Mouse (Mus musculus): ENCODE measurements around the gene Ssu72.
A peak's percentile ranks its signal among the peaks of the same experiment; 100 is the strongest.

The Ssu72 gene

GRCm38 (mm10) chr4:155759862-155760612 is 55.4 kb downstream of the Ssu72 start:
- DNase-seq, result peak; percentile 44

- peak; percentile 97 for DNase-seq
These were observed 56.2 kb downstream of the Ssu72 start, which contains the start of gene Atad3a for GRCm38 (mm10) chr4:155760613-155761355. Gene Atad3a (minus strand): TSS chr4:155761093.

GRCm38 (mm10) chr4:155761356-155762099 is 56.9 kb downstream of the Ssu72 start:
- peak; percentile 33 for DNase-seq

- DNase-seq, result no peak
These were observed 57.8 kb downstream of the Ssu72 start for GRCm38 (mm10) chr4:155762357-155762756.

GRCm38 (mm10) chr4:155769496-155769879 is 64.9 kb downstream of the Ssu72 start:
- no peak for DNase-seq

GRCm38 (mm10) chr4:155769880-155770512 is 65.4 kb downstream of the Ssu72 start:
- DNase-seq, result peak; percentile 96

- DNase-seq, result no peak
These were observed 66.0 kb downstream of the Ssu72 start for GRCm38 (mm10) chr4:155770626-155771025.

- DNase-seq, result peak; percentile 28
These were observed 67.1 kb downstream of the Ssu72 start for GRCm38 (mm10) chr4:155771706-155772105.

- no peak for DNase-seq
These were observed 68.2 kb downstream of the Ssu72 start for GRCm38 (mm10) chr4:155772786-155773185.

GRCm38 (mm10) chr4:155773335-155774078 is 68.9 kb downstream of the Ssu72 start:
- no peak for DNase-seq

GRCm38 (mm10) chr4:155774280-155774754 is 69.7 kb downstream of the Ssu72 start, which contains the start of gene Vwa1:
Gene Vwa1 (minus strand): TSS chr4:155774698.
- DNase-seq, result peak; percentile 95

GRCm38 (mm10) chr4:155774971-155775740 is 70.6 kb downstream of the Ssu72 start:
- peak; percentile 82 for DNase-seq

- peak; percentile 74 for DNase-seq
These were observed 71.3 kb downstream of the Ssu72 start for GRCm38 (mm10) chr4:155775855-155776254.

- DNase-seq, result peak; percentile 46
These were observed 72.2 kb downstream of the Ssu72 start for GRCm38 (mm10) chr4:155776704-155777335.

- peak; percentile 37 for DNase-seq
These were observed 73.2 kb downstream of the Ssu72 start for GRCm38 (mm10) chr4:155777816-155778215.

GRCm38 (mm10) chr4:155779498-155779897 is 74.9 kb downstream of the Ssu72 start:
- no peak for DNase-seq

- DNase-seq, result peak; percentile 84
These were observed 76.3 kb downstream of the Ssu72 start for GRCm38 (mm10) chr4:155780895-155781294.
